Mouse (Mus musculus): ENCODE measurements at regions not wholly inside any gene's neighbourhood (a gene's known extent, or its start where the extent isn't known, plus 50 kb on each side); places are given as distances from the start of the nearest gene placed in this dataset.

DNA sequence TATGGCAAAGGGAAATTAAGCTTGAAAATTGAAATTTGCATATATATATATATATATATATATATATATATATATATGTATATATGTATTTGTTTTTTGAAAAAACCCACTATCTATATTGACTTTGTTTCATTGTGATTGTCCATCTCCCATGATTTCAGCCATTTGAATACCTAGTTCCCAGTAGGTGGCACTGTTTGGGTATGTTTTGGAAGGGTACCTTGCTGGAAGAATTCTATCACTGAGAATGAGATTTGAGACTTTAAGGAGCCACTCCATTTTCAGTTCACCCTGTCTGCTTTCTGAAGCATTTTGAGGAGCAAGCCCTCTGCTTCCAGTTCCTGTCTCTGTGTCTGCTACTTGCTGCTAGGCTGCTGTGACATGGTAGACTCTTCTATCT lies 72.8 kb upstream of the Ugt8a start:
- no peak for TF ChIP-seq CTCF (IDR thresholded peaks at IDR 0.05; ENCODE audit: borderline replicate concordance, control insufficient read depth, extremely low read depth, insufficient read depth, low read length, poor library complexity)
- TF ChIP-seq POLR2A (IDR thresholded peaks at IDR 0.05; ENCODE audit: control insufficient read depth, extremely low read depth, insufficient read depth, low read length, poor library complexity) = no peak
